Mouse (Mus musculus): ENCODE data around the gene Zfp935. TPM values are rescaled to one million over a fixed set of nuclear protein-coding genes. Genes with fewer than 3 reads are reported as not detected.
"Not testable (repeated sequence)": the region's sequence is repeated elsewhere in the genome, so short reads cannot be mapped to it uniquely, and the experiment has no call there.

Gene Zfp935
- 1 to 10 TPM in 1 of 2 experiments, under 1 TPM in 1; 0.79 to 1.8 TPM for total RNA-seq (2021)
- long read RNA-seq, experiment 1 = 0 reads
- long read RNA-seq, experiment 2 = 0 reads

DNA sequence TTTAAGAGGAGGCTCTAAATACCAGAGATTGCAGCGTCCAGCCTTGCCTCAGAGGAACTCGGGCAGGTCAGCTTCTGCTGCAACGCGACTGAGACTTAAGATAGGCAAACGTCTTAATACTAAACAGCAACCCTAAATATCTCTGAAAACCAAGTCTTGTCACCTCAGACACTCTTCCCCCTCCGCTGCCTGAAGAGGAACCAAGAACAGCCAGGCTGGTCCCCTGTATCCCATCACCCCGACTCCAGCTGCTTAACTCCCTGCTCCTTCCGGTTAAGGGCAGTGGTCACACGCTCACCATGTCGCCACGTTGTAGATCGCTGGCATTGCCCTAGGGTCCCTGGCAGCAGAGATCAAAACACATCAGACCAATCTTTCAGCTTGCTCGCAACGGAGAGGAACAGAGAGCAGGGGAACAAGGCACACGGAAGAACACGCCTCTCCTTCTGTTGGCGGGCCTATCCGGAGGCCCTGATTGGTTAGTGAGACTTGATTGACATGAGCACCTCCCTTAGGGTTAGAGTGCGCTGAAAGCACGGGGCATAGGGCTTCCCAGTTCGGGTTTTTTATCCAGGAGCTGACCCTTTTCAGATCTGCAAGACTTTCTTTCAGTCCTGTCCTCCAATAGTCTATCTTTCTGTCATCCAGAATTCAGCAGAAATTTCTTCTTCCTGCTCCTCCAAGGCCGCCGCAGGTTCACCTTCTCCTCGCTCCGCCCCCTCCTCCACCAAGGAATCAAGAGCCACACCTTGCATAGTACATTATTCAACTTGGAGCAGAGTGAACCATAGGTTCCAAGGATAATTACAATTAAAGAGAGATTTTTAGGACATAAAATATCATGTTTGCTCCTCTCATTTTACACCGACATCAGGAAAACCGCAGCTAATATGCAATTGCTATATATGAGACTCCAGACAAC lies at the start of gene Zfp935:
Zfp935 (minus strand) TSS at position 323 of the 922 bp plus-strand sequence.
- peak within 1 kb of the TSS; percentile 52 for H3K4me3 ChIP-seq
- intact Hi-C loops (cut with DNase I); H3K27ac ChIP-seq: not testable (repeated sequence)
- peak; percentile 60 to 64 for DNase-seq (ENCODE audit: extremely low spot score in 1 of 2, low spot score in 2 of 2)

GRCm38 (mm10) chr13:62571099-62571498 lies 12.8 kb upstream of the Zfp935 start, which contains the start of gene Zfp934:
Zfp934 (minus strand) TSS chr13:62571199.
- DNase-seq (ENCODE audit: extremely low spot score in 1 of 2, low spot score in 2 of 2); H3K4me3 ChIP-seq; H3K27ac ChIP-seq; intact Hi-C loops (cut with DNase I): not testable (repeated sequence)

GRCm38 (mm10) chr13:62561696-62562095 lies 3.4 kb upstream of the Zfp935 start:
- peak in 1 of 2 experiments; percentile 10 for DNase-seq (ENCODE audit: extremely low spot score in 1 of 2, low spot score in 2 of 2)
- H3K27ac ChIP-seq; H3K4me3 ChIP-seq; intact Hi-C loops (cut with DNase I): not testable (repeated sequence)
- peak; percentile 21 for TF ChIP-seq CTCF (IDR thresholded peaks at IDR 0.05)

DNA sequence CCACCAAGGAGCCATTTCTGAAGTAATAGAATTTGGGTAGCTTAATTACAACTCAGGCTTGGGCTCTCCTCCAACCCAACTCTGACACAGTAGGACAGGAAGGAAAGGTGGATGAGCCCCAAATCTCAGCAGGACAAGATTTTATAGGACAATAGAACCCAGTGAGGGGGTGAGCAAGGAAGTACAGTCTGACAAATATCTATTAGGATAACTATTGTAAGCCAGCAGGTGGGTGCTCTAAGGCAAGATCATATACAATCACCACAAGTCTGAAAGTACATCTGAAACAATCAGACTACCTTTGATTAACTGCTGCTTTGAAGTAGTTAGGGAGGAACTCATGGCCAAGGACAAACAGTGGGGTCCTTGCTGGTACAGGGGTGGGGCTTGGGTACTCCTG lies 28.2 kb downstream of the Zfp935 start:
- H3K27ac ChIP-seq; intact Hi-C loops (cut with DNase I); H3K4me3 ChIP-seq; DNase-seq (ENCODE audit: extremely low spot score in 1 of 2, low spot score in 2 of 2): not testable (repeated sequence)

- H3K4me3 ChIP-seq; H3K27ac ChIP-seq; DNase-seq (ENCODE audit: extremely low spot score in 1 of 2, low spot score in 2 of 2); intact Hi-C loops (cut with DNase I): not testable (repeated sequence)
Observed at GRCm38 (mm10) chr13:62510641-62511420, 47.5 kb downstream of the Zfp935 start.

- H3K27ac ChIP-seq; DNase-seq (ENCODE audit: extremely low spot score in 1 of 2, low spot score in 2 of 2); H3K4me3 ChIP-seq; intact Hi-C loops (cut with DNase I): not testable (repeated sequence)
Observed at GRCm38 (mm10) chr13:62472661-62473060, 85.7 kb downstream of the Zfp935 start.

DNA sequence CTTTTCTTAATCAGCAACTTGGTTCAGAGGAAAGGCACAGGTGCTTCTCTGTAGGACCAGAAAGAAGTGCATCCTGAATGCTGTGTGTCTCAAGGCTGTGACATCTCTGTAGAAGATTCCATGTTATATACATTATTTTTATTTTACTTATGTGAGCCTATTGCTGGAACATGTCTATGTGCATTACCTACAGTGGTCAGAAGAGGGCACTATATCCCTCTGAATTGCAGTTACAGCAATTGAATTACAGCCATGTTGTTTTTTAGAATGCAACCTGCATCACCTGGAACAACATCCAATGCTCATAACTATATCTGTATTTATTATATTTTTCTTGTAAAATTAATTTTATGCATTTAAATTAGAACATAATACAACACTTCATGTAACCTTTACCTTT lies 88.4 kb downstream of the Zfp935 start:
- not testable (repeated sequence) for DNase-seq (ENCODE audit: extremely low spot score in 1 of 2, low spot score in 2 of 2); H3K27ac ChIP-seq; H3K4me3 ChIP-seq
- intact Hi-C loops (cut with DNase I) = loop anchor here (5.0 kb wide), 1 partner anchor 382 kb away; no protein-coding TSS in a partner anchor
- TF ChIP-seq CTCF (IDR thresholded peaks at IDR 0.05) = peak; percentile 55

- H3K27ac ChIP-seq = peak within 1 kb of the TSS; percentile 87
- peak within 1 kb of the TSS; percentile 72 for H3K4me3 ChIP-seq
- peak; percentile 84 to 88 for DNase-seq (ENCODE audit: extremely low spot score in 1 of 2, low spot score in 2 of 2)
- intact Hi-C loops (cut with DNase I) = loop anchor here (5.0 kb wide), 1 partner anchor 386 kb away; no protein-coding TSS in a partner anchor
Observed at GRCm38 (mm10) chr13:62466424-62467334, 91.6 kb downstream of the Zfp935 start, which contains the start of gene Gm49359. Gm49359 (minus strand) TSS chr13:62466832.

Small RNA genes within 50 kb of the gene (microRNA-seq; reads per million reads assigned to microRNA genes)
- 0.24 to 1.2 reads per million in 2 experiments for gene Gm22256

Other genes starting within 250 kb of the Zfp935 start
- 1 to 10 TPM; 1.2 to 1.6 TPM for gene Gm3604, start 175.3 kb downstream of the Zfp935 start, total RNA-seq (2021)
- 10 to 100 TPM; 13.4 to 13.6 TPM for gene Gm49359, start 91.7 kb downstream of the Zfp935 start, total RNA-seq (2021)
- 1 to 10 TPM; 7.4 to 7.8 TPM for gene Zfp934, start 12.7 kb upstream of the Zfp935 start, total RNA-seq (2021)
- 1 to 10 TPM; 3.3 TPM for gene 6720489N17Rik, start 65.7 kb upstream of the Zfp935 start, total RNA-seq (2021)
- 10 to 100 TPM; 10.4 to 12.3 TPM for gene Platr25, start 202.2 kb upstream of the Zfp935 start, total RNA-seq (2021)
- gene Gm5141, start 227.3 kb upstream of the Zfp935 start, total RNA-seq (2021) = 1 to 10 TPM; 5.4 to 7.3 TPM

Measured in left cerebral cortex, adult 2 months (tissue).